ENCODE assay signal across 9 mouse cellular contexts in the genomic region with DNA sequence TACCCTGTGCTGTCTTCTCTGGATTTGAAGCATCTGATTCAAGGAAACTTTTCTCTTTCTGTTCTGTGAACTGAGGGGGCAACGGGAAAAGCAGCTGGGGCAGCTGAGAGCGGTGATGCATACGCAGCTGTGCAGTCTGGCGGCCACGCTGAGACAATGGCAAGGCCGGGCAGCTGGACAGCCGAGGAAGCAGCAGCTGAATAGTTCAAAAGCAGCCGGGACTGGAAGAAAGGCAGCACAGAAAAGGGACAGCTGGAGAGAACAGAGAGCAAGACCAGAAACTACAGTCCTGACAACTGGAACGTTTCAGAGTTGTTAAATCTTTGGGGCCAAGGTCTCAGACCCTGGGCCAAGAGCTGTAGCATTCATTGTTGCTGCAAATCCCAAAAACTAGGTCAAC. TPM values are rescaled to one million over a fixed set of nuclear protein-coding genes. Genes with fewer than 3 reads are reported as not detected.
A peak's percentile ranks its signal among the peaks of the same experiment; 100 is the strongest.
DNase-seq lines count a peak whose midpoint lies in the region; ATAC-seq and TF ChIP-seq lines count a peak whose summit lies in the region.
"Had no signal": no experiment of that assay in that cellular context is flagged by ENCODE, and none has a peak within 500 bp of the region (broad histone marks: within the 10 kb centered on the region; RNA-seq: fewer than 3 reads in every experiment).

No protein-coding gene starts in this region.

- DNase-seq in cerebellum, adult 11 months: peak; percentile 16
- peak; percentile 41 for DNase-seq in cerebellum, adult 9-11 months
- DNase-seq in gastrocnemius, adult 2 months: peak; percentile 59
- DNase-seq in hindbrain, postnatal 0 days (ENCODE audit: low spot score): peak; percentile 40
- peak; percentile 70 for DNase-seq in retina, embryonic 14.5 days (ENCODE audit: low spot score)
- no peak for DNase-seq in yolk sac, embryonic 10.5 days (ENCODE audit: low spot score)
- DNase-seq: liver, embryonic 13.5 days had no signal

- H3K4me3 ChIP-seq in gastrocnemius, adult 2 months: peak overlapping the region; percentile 73
- H3K4me3 ChIP-seq in hindbrain, postnatal 0 days (ENCODE audit: low read length): peak overlapping the region; percentile 55
- peak overlapping the region; percentile 67; the same call in 1 of the 2 replicates for H3K4me3 ChIP-seq in lung, embryonic 15.5 days

- intact Hi-C loops in gastrocnemius, adult 2 months (cut with DNase I): loop anchor here (5.0 kb wide), 1 partner anchor 56 kb away; no protein-coding TSS in a partner anchor

- peak overlapping the region; percentile 0; the same call in 1 of the 2 replicates for H3K27ac ChIP-seq in gastrocnemius, adult 2 months
- peak overlapping the region; percentile 75; the same call in 1 of the 2 replicates for H3K27ac ChIP-seq in hindbrain, postnatal 0 days
- no peak overlapping the region for H3K27ac ChIP-seq in lung, embryonic 15.5 days
- H3K27ac ChIP-seq: liver, embryonic 13.5 days had no signal

- H3K4me2 ChIP-seq in hindbrain, postnatal 0 days (ENCODE audit: low read depth, low read length): peak overlapping the region; percentile 66
- peak overlapping the region; percentile 82 for H3K4me2 ChIP-seq in lung, embryonic 15.5 days

- no peaks in the 10 kb centered on the region for H3K27me3 ChIP-seq in hindbrain, postnatal 0 days (ENCODE audit: insufficient read depth, low read length)
- no peaks in the 10 kb centered on the region for H3K27me3 ChIP-seq in lung, embryonic 15.5 days

- H3K36me3 ChIP-seq in hindbrain, postnatal 0 days (ENCODE audit: insufficient read depth, low read length): peaks cover 14% of the 10 kb centered on the region; the same call in 1 of the 2 replicates
- peaks cover 24% of the 10 kb centered on the region for H3K36me3 ChIP-seq in lung, embryonic 15.5 days

- H3K9me3 ChIP-seq in hindbrain, postnatal 0 days (ENCODE audit: low read length): no peaks in the 10 kb centered on the region
- no peaks in the 10 kb centered on the region for H3K9me3 ChIP-seq in lung, embryonic 15.5 days
- H3K9me3 ChIP-seq: liver, embryonic 13.5 days had no signal

- WGBS in hindbrain, postnatal 0 days: 5% methylated on average over 9 of the region's 9 CpGs
- 39% methylated on average over 9 of the region's 9 CpGs for WGBS in lung, embryonic 15.5 days

- no peak for ATAC-seq in cerebellum, adult (ENCODE audit: insufficient number of reproducible peaks, low FRiP score, low TSS enrichment)
- peak; percentile 38; the same call in 1 of the 2 replicates for ATAC-seq in hindbrain, postnatal 0 days
- 0 out of 2 replicates have a peak, but pooled peaks have one; percentile 39 for ATAC-seq in lung, embryonic 15.5 days (ENCODE audit: borderline replicate concordance, extremely low read depth, low FRiP score, low TSS enrichment)

- H3K4me1 ChIP-seq in hindbrain, postnatal 0 days (ENCODE audit: insufficient read depth, low read length): peaks cover 5% of the 10 kb centered on the region; the same call in 1 of the 2 replicates
- H3K4me1 ChIP-seq in lung, embryonic 15.5 days: peaks cover 11% of the 10 kb centered on the region; the same call in 1 of the 2 replicates

- TF ChIP-seq CTCF in gastrocnemius, adult 2 months (IDR thresholded peaks at IDR 0.05): no peak
- no peak for TF ChIP-seq CTCF in hindbrain, postnatal 0 days (IDR thresholded peaks at IDR 0.05; ENCODE audit: low read depth)

- peak overlapping the region; percentile 51; the same call in 1 of the 2 replicates for H3K9ac ChIP-seq in hindbrain, postnatal 0 days (replicated peaks; ENCODE audit: low read length)
- H3K9ac ChIP-seq in lung, embryonic 15.5 days: no peak overlapping the region

RNA-seq across cellular contexts. Expression of a gene that starts 1.1 kb away (rescaled TPM):
- 10 to 100 TPM; 16.3 to 16.9 TPM for total RNA-seq in gastrocnemius, adult 2 months (2021)
- 34.9 and 37.2 TPM in 2 replicates for total RNA-seq in hindbrain, postnatal 0 days (2014; rRNA removed)
- polyA plus RNA-seq in hindbrain, postnatal 0 days (2015; fragmentation: Nextera tagmentation; extraction: Ambion mirVana): 68.2 and 70.5 TPM in 2 replicates
- 61.2 and 66.1 TPM in 2 replicates for polyA plus RNA-seq in lung, embryonic 15.5 days (2015; fragmentation: Nextera tagmentation; extraction: Ambion mirVana)

RNA-seq across cellular contexts. Expression of a gene that starts 20.6 kb away (rescaled TPM):
- under 1 TPM; 0.13 to 0.14 TPM for total RNA-seq in gastrocnemius, adult 2 months (2021)
- 54.1 and 69.2 TPM in 2 replicates for total RNA-seq in hindbrain, postnatal 0 days (2014; rRNA removed)
- polyA plus RNA-seq in hindbrain, postnatal 0 days (2015; fragmentation: Nextera tagmentation; extraction: Ambion mirVana): 30.9 and 34.7 TPM in 2 replicates
- 215 and 219 TPM in 2 replicates for polyA plus RNA-seq in lung, embryonic 15.5 days (2015; fragmentation: Nextera tagmentation; extraction: Ambion mirVana)

RNA-seq across cellular contexts. Expression of a gene that starts 29.7 kb away (rescaled TPM):
- not detected for total RNA-seq in gastrocnemius, adult 2 months (2021)
- 1.0 and 1.3 TPM in 2 replicates for total RNA-seq in hindbrain, postnatal 0 days (2014; rRNA removed)
- polyA plus RNA-seq in hindbrain, postnatal 0 days (2015; fragmentation: Nextera tagmentation; extraction: Ambion mirVana): 0.53 and 0.62 TPM in 2 replicates
- polyA plus RNA-seq in lung, embryonic 15.5 days (2015; fragmentation: Nextera tagmentation; extraction: Ambion mirVana): 0.10 and 0.17 TPM in 2 replicates
- polyA plus RNA-seq: liver, embryonic 13.5 days had no signal

Comparison
In these comparisons a context has a peak if more than half of its experiments do, and no peak if none do; other contexts are left out.
1. RNA of a gene that starts 20.6 kb away (total RNA-seq): 54.1 to 69.2 TPM in hindbrain, postnatal 0 days; 0.13 to 0.14 TPM in gastrocnemius, adult 2 months; every median in the first group is over 10 times any median in the second.
2. Peak in every context shown above with its lines, with median percentiles within 50 percentile points of each other: H3K4me3 ChIP-seq.